Mouse (Mus musculus) right cerebral cortex, postnatal 4 days (tissue): ENCODE measurements around the gene Arhgef38.
A peak's percentile ranks its signal among the peaks of the same experiment; 100 is the strongest.

Source experiments
- DNase-seq: peaks from one replicate; pipeline ENCODE4 v3.0.0-alpha.2; 2022

Gene Arhgef38

DNA sequence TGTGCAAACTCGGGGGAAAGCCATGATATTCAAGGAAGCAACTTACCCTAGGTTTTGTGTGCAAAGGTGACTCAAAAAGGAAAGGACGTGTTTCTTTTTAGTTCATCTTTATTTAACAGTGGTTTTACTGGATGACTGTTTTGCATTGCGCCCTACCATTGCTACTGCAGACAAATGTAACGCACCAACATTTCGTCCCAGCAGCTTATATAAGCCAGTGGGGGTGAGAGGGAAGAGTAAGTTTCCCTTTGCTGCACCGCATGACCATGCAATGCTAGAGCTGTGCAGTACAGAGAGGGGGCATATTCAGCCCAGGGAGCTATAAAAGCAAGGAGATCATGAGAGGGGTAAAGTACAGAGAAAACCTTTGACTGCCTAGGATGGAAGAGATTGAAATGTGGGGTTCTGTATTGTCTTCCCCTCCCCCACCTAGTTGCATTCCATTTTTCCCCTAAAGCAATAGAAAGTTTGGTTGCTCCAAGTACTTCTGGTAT lies 70.8 kb downstream of the Arhgef38 start:
- no peak for DNase-seq

DNA sequence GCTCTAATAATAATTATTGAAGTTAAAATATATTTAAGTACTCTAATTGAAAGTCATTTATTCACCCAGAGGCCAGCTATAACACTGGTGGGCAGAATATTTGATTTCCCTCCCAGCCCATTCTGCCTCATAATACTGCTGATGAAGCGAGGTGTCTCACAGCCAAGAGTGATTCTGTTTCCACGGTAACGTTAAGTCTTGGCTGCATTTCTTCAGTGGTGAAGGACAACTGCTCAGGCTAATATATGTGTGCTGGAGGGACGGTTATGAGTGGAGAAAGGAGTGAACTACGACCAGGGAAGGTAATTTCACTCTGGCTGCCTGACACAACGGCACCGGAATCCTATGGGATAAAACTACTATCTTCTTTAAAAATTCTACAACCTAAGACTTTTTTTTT lies 71.6 kb downstream of the Arhgef38 start:
- no peak for DNase-seq

DNA sequence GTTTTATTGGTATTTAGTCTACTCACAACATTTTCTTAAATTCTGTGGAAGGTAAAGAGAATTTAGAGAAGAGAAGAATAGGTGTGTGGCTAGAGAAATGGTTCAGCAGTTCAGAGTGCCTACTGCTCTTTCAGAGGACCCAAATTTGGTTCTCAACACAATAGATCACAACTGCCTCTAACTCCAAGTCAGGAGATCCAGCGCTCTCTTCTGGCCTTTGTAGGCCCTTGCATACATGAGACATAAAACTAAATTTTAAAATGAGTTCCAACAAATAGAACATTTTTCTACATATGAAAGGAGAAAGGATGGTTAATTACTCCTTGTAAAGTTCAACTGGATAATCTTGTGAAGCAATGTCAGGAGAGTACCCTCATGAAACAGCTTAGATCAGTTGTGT lies 73.3 kb downstream of the Arhgef38 start:
- no peak for DNase-seq

DNA sequence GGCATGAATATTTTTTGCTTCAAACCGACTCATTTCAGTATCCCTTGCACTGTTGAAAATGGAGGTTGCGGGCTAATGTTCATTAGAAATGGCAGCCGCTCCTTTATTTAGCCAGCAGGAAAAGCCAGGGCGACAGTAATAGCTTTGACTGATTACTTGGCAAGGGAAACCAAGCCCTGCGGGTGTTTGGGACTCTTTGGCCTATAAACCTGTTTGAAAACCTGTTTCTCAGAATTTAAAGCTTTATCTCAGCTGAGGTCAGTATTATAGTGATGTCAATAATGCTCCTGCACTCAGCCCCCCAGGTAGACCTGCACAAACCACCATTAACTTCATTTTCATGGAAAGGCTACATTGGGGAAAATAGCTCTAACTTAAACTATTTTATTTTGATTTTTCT lies 76.5 kb downstream of the Arhgef38 start:
- no peak for DNase-seq

DNA sequence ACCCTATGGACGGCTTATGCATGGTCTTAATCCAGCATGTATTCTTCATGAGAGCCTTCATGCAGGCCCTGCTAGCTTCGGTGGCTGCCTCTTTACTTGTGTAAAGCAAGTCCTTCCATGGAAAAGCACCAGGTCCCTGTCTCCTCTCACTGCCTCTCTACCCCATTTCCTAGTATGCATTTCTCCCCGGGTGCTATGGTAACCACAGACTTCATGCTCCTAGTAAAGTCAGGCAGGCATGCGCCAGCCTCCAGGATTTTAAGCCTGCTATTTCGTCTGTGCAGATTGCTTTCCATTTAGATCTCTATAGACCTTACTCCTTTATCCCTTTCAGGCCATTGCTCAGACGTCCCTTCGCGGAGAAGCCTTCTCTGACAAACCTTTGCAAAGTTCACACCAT lies 80.1 kb downstream of the Arhgef38 start:
- DNase-seq = peak; percentile 28

DNA sequence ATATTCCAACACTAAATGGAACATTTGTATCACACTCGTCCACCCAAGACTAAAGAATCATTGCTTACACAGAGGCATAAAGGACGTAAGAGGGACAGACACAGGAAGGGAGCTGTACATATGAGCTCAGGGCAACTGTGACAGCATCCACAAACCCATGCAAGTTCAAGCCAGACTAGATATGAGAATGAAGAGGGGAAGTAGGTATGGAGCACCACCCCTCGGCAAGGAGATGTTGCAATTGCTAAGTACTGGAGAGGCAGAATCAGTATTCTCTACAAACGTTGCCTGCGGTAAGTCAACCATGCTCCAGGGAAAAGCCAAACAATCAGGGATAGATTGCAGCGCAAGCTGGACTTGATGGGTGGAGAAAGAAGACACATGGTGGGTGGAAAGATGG lies 81.1 kb downstream of the Arhgef38 start:
- no peak for DNase-seq

DNA sequence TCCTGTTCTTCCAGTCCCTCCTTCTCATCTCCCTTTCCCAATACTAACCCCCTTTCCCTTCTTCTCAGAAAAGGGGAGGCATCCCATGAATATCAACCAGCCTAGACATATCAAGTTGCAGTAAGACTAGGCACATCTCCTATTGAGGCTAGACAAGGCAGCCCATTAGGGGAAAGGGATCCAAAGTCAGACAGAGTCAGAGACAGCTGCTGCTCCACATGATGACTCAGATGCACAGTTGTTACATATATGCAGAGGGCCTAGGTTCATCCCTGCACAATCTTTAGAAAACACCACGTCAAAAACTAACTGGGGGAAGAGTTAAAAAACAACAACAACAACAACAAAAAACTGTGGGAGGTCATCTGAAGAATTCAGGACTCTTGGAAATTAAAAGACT lies 81.9 kb downstream of the Arhgef38 start:
- no peak for DNase-seq

DNA sequence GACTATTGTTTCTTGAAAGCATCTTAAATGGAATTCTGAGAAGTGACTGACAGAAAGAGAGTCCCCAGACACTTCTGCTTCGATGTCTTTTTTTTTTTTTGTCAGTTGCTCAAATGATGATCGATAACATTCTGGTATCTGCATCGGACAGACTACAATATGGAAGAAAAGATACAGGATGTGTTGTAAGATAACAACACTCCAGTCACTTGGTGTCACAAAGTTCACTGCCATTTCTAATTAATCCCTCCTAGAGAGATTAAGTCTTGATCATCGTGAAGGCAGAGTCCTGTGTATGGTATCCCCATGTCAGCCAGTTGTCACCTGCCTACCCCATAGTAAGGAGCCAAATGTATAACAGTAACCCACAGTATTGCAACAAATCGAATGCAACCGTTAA lies 83.1 kb downstream of the Arhgef38 start:
- DNase-seq = no peak

DNA sequence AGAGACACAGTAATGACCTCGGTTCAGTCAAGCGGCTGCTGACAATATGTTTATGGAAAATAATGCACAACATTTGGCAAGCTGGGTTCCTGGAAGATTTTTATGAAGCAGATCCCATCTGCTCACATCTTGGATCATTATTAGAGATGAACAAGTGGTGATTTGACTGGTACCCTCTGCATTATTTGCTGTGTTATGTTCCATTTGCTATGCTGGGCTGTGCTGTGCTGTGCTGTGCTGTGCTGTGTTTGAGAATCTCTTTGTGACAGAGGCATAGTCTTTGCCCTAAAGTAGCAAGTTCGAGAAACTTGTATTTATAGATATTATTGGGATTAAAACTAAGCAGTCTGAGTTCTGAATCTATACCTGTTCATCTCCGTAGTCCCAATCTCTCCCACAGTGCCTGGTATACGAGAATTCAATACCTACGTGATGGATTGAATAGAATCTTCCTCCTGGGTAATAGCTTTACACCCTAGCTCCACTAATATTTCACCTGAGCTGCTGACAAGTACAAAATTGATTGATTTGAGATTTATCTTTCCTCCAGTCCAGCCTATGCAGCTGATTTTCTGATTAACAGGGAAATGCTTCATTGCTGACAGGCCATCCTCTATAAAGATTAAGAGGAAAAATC lies 90.1 kb downstream of the Arhgef38 start:
- no peak for DNase-seq

DNA sequence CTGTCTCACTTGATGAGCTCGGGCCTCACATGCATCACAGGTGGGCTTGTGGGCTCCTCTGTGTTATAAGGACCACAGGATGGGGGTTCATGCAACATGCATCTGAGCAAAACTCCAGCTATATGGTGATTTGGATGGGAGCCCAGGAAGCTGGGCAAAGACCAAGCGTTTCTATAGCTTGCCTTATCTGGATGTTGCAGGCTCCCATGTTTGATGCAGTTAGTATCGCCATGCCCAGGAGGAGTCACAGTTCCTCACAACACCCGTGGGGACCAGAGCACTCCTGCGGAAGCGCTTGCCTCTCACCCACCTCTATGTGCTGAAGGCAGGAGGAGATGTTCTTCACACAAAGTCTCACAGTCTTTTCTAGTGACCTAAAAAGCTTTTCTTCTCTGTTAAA lies 92.9 kb downstream of the Arhgef38 start:
- DNase-seq = no peak

DNA sequence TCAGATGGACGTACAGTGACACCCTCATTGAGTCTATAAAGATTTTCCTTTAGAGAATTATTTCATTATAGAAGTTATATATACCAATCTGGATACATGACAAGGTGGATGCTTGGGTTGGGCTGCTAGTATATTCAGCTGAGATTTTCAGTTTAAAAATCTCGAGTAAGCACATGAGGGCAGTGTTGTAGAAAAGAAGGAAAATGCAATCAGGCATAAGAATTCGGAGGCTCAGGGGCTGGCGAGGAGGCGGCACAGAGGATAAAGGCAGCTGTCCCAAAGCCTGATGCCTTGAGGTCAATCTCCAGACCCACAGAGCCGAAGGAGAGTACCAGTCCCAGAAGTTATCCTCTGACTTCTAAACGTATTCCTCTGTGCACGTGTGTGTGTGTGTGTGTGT lies 102.1 kb downstream of the Arhgef38 start:
- DNase-seq = no peak

DNA sequence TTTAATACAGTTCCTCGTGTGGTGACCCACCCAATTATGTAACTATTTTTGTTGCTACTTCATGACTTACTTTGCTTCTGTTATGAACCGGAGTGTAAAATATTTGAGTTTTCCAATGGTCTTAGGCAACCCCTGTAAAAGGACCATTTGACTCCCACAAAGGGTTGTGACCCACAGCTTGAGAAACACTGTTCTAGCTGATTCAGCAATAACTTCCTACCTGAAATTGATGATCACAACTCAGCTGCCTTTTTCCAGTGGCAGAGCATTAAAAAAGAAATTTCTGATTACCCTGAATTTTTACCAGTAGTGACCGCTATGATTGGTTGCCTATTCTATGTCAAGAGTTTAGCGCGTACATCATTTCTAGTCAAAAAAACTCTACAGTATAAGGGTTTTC lies 103.4 kb downstream of the Arhgef38 start:
- DNase-seq = no peak

DNA sequence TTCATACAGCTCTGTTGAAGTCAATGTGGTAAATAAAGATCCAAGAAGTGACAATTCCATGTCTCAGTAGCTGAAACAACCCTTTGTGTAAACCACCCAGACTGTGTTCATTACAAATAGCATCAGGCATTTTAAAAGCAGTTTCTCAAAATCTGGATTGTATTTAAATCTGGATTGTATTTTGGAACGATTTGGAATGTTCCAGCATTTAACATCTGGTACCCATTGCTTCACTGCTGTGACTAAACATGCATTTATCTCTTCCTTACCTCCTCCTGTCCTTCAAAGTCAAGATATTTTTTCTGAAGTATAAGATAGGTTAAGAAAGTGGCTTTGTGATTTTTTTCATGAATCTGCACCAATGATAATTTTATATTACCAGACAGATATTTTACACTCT lies 121.5 kb downstream of the Arhgef38 start:
- no peak for DNase-seq

DNA sequence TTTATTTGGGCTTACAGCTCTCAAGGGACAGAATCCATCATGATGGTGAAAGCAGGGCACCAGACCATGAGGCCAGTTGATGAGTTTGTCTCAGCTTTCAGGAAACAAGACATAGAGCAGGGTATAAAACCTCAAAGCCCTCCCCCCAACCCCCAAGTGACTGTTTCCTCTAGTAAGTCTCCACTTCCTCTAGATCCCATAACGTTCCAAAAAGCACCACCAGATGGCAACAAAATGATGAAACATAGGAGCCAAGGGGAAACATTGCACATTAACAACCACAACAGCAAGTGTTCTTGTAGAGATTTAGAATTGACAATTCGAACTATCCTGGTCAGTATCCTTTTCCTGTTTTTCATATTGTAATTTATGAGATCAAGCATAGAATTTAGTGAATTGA lies 123.0 kb downstream of the Arhgef38 start:
- DNase-seq = peak; percentile 20

DNA sequence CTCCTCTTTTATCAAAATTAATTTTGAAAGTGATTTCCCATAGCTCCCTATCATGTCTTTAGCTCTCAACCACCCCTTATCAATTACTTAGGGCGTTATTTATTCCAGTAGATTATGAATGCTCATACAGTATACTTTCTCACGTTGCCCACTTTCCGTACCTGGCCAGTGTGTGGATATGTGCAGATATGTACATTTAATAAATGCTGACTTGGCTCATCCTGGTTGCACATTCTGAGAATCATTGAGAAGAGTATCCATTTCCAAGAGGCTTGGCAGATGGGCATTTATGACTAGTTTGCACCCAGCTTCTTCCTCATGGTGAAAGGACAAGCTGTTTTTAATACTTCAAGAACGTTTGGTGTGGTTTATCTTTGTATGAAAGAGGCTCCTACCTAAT lies 124.9 kb downstream of the Arhgef38 start:
- no peak for DNase-seq

DNA sequence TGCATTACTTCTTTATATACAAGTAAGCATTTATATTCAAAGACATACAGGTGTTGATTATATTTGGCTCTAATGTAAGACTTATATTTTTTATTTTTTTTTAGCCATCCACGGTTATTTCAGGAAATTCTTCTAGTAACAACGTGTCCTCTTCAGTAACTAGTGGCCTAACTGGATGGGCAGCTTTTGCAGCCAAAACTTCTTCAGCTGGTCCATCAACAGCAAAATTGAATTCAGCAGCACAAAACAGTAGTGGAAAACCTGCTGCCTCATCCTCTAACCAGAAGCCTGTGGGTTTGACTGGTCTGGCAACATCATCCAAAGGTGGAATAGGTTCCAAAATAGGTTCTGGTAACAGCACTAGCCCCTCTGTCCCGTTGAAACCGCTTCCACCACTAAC lies 126.0 kb downstream of the Arhgef38 start:
- no peak for DNase-seq

DNA sequence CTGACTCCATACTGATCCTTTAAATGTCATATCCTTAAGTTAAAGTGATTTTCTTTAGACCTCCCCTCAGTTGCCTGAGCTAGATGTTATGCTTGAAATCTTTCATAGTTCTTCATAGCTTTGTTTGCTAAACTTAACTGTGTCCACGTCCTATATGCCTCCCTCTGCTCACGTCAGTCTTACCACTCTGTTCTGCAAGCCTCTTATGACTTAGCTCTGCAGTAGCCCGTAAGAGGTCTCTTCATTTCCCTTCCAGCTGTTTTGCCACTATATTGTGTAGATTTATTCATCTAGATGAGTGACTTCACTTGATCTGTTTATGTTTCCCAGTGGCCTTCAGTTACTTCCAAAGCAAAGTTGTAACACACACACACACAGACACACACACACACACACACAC lies 130.3 kb downstream of the Arhgef38 start:
- no peak for DNase-seq

DNA sequence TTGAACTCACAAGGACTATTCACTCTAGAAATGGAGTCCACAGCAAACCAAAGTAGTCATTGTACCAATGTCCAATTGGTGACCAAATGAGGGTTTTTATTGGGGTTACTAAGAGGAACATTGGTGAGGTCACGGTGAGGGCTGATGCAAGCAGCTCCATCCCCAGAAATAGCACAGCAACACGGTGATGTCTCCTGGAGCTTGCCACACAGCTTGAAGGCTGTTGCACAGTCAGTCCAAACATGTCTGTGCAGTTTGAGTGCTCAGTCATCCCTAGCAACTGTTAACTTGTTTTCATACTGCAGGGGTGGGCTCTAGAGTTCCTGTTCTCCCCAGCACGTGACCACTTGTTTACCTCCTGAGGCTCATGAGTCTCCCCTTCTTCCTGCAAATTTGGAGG lies 131.0 kb downstream of the Arhgef38 start:
- no peak for DNase-seq

DNA sequence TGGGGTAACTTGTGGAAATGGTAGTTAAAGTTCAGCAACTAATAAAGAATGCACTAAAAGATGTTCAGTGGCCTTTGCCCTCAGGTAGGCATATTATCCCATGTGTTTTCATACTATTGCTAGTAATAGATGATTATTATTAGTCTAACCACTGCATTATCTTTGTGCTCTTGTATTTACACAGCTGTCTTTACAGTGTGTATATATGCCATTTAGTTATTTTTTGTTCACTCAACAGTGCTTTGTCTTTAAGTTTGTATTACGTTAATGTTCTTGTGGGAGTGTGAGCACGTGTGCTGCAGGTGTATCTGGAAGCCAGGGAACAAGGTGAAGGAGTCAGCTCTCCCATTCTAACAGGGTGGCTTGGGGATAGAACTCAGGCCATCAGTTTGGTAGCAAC lies 135.8 kb downstream of the Arhgef38 start:
- no peak for DNase-seq

DNA sequence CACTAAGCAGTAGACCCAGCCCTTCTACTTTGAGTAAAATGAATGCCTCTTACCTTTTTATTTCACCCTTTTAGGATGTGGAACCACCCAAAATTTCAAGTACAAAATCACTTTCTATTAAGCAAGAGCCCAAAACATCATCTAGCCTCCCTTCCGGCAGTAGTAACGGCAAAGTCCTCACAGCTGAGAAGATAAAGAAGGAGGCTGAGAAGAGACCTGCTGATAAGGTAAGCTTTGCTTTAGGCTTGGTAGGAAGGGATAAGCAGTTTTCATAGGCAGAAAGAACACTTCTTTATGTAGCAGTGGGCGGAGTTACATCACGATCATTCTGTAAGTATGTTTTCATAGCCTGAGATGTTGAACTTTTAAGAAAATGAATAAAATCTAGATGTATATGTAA lies 136.4 kb downstream of the Arhgef38 start:
- DNase-seq = no peak

DNA sequence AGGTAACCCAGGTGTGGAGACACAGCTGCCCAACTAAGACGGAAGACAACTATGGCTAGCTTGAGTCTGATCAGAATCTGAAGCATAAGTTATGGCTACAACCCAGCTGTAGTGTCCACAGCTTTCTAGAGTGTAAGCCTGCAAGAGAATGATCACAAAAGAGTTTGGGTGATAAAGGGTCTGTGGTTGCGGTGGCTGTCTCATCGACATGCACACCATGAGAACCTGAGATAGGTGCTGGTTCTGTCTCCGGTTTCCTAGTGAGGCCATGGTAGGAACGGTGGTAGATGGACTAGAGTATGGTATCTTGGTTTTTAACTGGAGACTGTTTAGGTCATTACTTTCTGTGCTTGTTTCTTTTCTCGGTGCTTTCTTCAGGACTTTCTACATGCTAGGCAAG lies 136.8 kb downstream of the Arhgef38 start:
- no peak for DNase-seq

DNA sequence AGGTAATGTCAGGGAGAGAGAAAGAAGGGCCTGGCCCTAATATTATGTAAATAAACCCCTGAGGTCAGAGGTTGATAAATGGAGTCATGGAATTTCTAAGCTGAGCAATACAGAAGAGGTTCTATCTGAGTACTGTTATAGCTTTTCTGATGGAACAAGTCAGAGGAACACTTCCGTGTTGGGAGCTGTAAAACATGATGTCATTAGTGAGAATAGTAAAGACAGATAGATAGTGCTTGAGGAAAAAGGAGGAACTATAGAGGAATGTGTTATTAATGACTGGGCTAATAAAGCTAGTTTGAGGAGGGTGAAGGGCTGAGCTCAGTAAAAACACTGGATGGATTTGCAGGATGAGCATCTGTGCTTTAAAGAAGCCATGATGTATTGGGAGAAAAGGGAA lies 140.4 kb downstream of the Arhgef38 start:
- no peak for DNase-seq

DNA sequence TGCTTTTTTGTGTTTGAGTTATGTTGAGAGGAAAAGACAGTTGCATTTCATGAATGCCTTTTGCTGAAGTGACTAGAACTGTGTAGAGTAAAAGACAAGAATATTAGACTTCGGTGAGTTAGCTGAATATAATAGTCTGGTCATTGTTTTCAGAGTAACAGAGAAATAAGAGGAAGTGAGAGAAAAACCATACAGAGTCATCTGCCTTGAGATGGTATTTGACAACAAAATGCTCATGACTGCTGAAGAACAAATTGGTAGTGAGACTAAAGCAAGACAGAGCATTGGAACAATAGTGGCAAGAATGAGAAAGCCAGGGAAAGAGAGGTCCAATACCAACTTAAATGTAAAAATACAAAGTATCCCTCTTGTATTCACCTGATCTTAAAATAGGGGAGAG lies 141.8 kb downstream of the Arhgef38 start:
- no peak for DNase-seq

DNA sequence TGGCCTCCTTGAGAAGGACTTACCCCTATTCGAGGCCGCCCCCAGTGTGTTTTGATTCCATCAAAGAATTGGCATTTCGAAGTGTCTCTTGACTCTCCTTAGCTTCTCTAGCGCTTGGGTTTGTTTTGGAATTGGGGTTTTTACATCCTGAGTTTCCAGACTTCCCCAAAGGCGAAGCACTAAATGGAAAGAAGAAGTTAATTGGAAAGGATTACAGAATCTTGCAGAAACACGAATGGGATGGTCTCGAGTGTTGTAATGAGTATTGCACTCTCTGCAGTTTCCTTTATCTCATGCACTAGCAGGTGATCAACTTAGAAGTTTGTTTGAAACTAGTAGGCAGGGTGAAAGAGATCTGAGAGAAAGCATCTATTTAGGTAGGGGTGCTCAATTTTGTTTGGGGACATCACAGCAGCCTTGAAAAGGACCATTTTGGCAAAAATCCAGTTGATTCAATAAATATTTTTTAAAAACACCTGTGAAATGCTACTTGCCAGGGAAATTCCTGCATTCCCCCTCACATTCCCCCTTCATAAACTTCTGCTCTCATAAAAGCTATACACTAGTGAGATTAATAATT lies 142.4 kb downstream of the Arhgef38 start:
- no peak for DNase-seq

DNA sequence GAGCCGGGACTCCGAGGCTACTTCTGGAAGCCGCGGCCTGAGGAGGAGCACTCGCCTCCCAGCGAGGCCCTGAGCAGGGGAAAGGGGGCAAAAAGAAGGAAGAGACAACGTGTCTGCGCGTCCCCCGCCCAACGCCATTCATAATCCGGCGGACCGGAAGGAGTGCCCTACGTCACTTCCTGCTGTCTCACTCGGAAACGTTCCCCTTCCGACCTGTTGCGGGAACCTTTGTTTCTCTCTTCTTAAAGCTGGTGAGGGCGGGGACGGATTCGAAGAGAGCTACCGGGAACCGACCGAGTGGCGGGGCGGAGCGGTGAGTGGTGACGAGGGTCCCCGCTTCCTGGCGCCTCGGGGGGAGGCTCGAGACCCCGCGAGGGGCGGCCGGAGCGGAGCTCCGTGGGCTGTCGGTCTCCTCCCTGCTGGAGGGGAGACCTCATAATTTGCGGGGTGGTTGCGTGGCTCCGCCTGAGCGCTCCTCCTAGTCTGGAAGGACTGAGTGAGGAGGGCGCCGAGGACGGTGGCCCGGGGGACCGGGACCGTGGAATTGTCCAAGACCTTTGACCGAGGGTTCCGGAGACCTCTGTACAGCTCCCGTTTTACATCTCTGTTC lies 143.0 kb downstream of the Arhgef38 start, which contains the start of the genes Ints12 and Gstcd:
TSS of gene Ints12 (plus strand) at position 177 of the 610 bp plus-strand sequence.
TSS of gene Gstcd (minus strand) at position 370 of the 610 bp plus-strand sequence.
- DNase-seq = peak; percentile 91
